ENCODE assay signal across 12 mouse cellular contexts in genomic region chr9:124478081-124478480, GRCm38 (mm10). TPM values are rescaled to one million over a fixed set of nuclear protein-coding genes. Genes with fewer than 3 reads are reported as not detected.
DNase-seq lines count a peak whose midpoint lies in the region; ATAC-seq and TF ChIP-seq lines count a peak whose summit lies in the region.
"Had no signal": no experiment of that assay in that cellular context is flagged by ENCODE, and none has a peak within 500 bp of the region (broad histone marks: within the 10 kb centered on the region; RNA-seq: fewer than 3 reads in every experiment).

No protein-coding gene starts in this region.

- H3K36me3 ChIP-seq in heart, adult 2 months (ENCODE audit: control insufficient read depth, insufficient read depth, low read length) = no peaks in the 10 kb centered on the region
- H3K36me3 ChIP-seq in heart, embryonic 10.5 days = peaks cover 16% of the 10 kb centered on the region
- peaks cover 13% of the 10 kb centered on the region for H3K36me3 ChIP-seq in heart, embryonic 14.5 days (ENCODE audit: control insufficient read depth, insufficient read depth, low read length)
- peaks cover 11% of the 10 kb centered on the region for H3K36me3 ChIP-seq in lung, embryonic 14.5 days (ENCODE audit: insufficient read depth)
- H3K36me3 ChIP-seq in liver, postnatal 0 days (replicated peaks; ENCODE audit: insufficient read depth, low read length) = peaks cover 8% of the 10 kb centered on the region
- peaks cover 17% of the 10 kb centered on the region for H3K36me3 ChIP-seq in limb, embryonic 10.5 days

- H3K27me3 ChIP-seq in heart, adult 2 months (ENCODE audit: control insufficient read depth, insufficient read depth, low read length) = no peaks in the 10 kb centered on the region
- H3K27me3 ChIP-seq in heart, embryonic 10.5 days (ENCODE audit: insufficient read depth, poor library complexity, severe bottlenecking) = no peaks in the 10 kb centered on the region
- H3K27me3 ChIP-seq in heart, embryonic 14.5 days (ENCODE audit: control insufficient read depth, insufficient read depth, low read length) = no peaks in the 10 kb centered on the region
- H3K27me3 ChIP-seq in lung, embryonic 14.5 days (ENCODE audit: insufficient read depth, low read length) = no peaks in the 10 kb centered on the region
- no peaks in the 10 kb centered on the region for H3K27me3 ChIP-seq in liver, postnatal 0 days (ENCODE audit: insufficient read depth, low read length)
- H3K27me3 ChIP-seq in limb, embryonic 10.5 days (ENCODE audit: low read depth, poor library complexity, severe bottlenecking) = no peaks in the 10 kb centered on the region
- H3K27me3 ChIP-seq: neural tube, embryonic 12.5 days had no signal

- H3K9me3 ChIP-seq in heart, embryonic 10.5 days = peaks cover 2% of the 10 kb centered on the region; the same call in 1 of the 2 replicates
- peaks cover 8% of the 10 kb centered on the region for H3K9me3 ChIP-seq in heart, embryonic 14.5 days (ENCODE audit: control insufficient read depth, low read length)
- H3K9me3 ChIP-seq in lung, embryonic 14.5 days (ENCODE audit: low read depth, low read length) = peaks cover 6% of the 10 kb centered on the region; the same call in 1 of the 2 replicates
- peaks cover 8% of the 10 kb centered on the region; the same call in 1 of the 2 replicates for H3K9me3 ChIP-seq in liver, postnatal 0 days (ENCODE audit: low read length)
- no peaks in the 10 kb centered on the region for H3K9me3 ChIP-seq in limb, embryonic 10.5 days (replicated peaks)

- no peak for TF ChIP-seq EP300 in heart, adult 2 months (IDR thresholded peaks at IDR 0.05; ENCODE audit: insufficient read depth, low read depth, low read length)
- no peak for TF ChIP-seq EP300 in liver, postnatal 0 days (IDR thresholded peaks at IDR 0.05; ENCODE audit: low read depth)

- H3K4me3 ChIP-seq in heart, adult 2 months = no peak overlapping the region
- no peak overlapping the region for H3K4me3 ChIP-seq in heart, embryonic 10.5 days
- no peak overlapping the region for H3K4me3 ChIP-seq in heart, embryonic 14.5 days (ENCODE audit: control insufficient read depth in 1 of 2, insufficient read depth in 1 of 2, low read depth in 1 of 2, low read length in 2 of 2)
- no peak overlapping the region for H3K4me3 ChIP-seq in lung, embryonic 14.5 days (ENCODE audit: low read depth, low read length)
- H3K4me3 ChIP-seq in liver, postnatal 0 days (ENCODE audit: low read depth, low read length) = no peak overlapping the region
- no peak overlapping the region for H3K4me3 ChIP-seq in limb, embryonic 10.5 days
- H3K4me3 ChIP-seq: neural tube, embryonic 12.5 days had no signal

- WGBS in heart, adult 2 months = 12% methylated on average over 3 of the region's 3 CpGs
- 67% methylated on average over 3 of the region's 3 CpGs for WGBS in heart, embryonic 10.5 days
- 37% methylated on average over 3 of the region's 3 CpGs for WGBS in heart, embryonic 14.5 days
- 47% methylated on average over 3 of the region's 3 CpGs for WGBS in lung, embryonic 14.5 days
- WGBS in liver, postnatal 0 days (ENCODE audit: insufficient replicate concordance) = 55% methylated on average over 3 of the region's 3 CpGs
- 92% methylated on average over 3 of the region's 3 CpGs for WGBS in limb, embryonic 10.5 days

- 0 out of 2 replicates have a peak, but pooled peaks have one; percentile 14 for TF ChIP-seq POLR2A in heart, adult 2 months (IDR thresholded peaks at IDR 0.05; ENCODE audit: insufficient read depth, low read depth, low read length)

- ATAC-seq in heart, embryonic 14.5 days (ENCODE audit: insufficient number of reproducible peaks, insufficient read depth, low FRiP score, low read depth) = peak; percentile 77
- peak; percentile 59; the same call in 1 of the 2 replicates for ATAC-seq in lung, embryonic 14.5 days (ENCODE audit: insufficient read depth)
- ATAC-seq in liver, postnatal 0 days = no peak

- peaks cover 6% of the 10 kb centered on the region; the same call in 1 of the 2 replicates for H3K4me1 ChIP-seq in heart, adult 2 months (ENCODE audit: control insufficient read depth, insufficient read depth, low read length)
- H3K4me1 ChIP-seq in heart, embryonic 10.5 days = no peaks in the 10 kb centered on the region
- H3K4me1 ChIP-seq in heart, embryonic 14.5 days (ENCODE audit: control insufficient read depth in 2 of 2, insufficient read depth in 2 of 2, low read length in 2 of 2) = peaks cover 10 to 20% of the 10 kb centered on the region in 2 experiments; a peak in 3 of 4 replicates
- H3K4me1 ChIP-seq in lung, embryonic 14.5 days (ENCODE audit: insufficient read depth) = no peaks in the 10 kb centered on the region
- H3K4me1 ChIP-seq in liver, postnatal 0 days (ENCODE audit: insufficient read depth) = no peaks in the 10 kb centered on the region
- no peaks in the 10 kb centered on the region for H3K4me1 ChIP-seq in limb, embryonic 10.5 days
- H3K4me1 ChIP-seq: neural tube, embryonic 12.5 days had no signal

- DNase-seq in heart, adult 2 months = peak; percentile 38 to 70
- DNase-seq in heart, embryonic 10.5 days (ENCODE audit: low spot score) = no peak
- peak; percentile 22 for DNase-seq in MEL-GATA-1-ER (ENCODE audit: extremely low read depth, low read depth)
- DNase-seq in lung, embryonic 14.5 days = peak; percentile 70
- DNase-seq in liver, postnatal 0 days = no peak
- no peak for DNase-seq in limb, embryonic 10.5 days (ENCODE audit: low spot score)
- DNase-seq in spleen, postnatal 14 days (ENCODE audit: low spot score in 2 of 2) = no peak

- H3K4me2 ChIP-seq in heart, embryonic 14.5 days (ENCODE audit: low read length) = peak overlapping the region; percentile 25; the same call in 1 of the 2 replicates
- no peak overlapping the region for H3K4me2 ChIP-seq in lung, embryonic 14.5 days
- H3K4me2 ChIP-seq in liver, postnatal 0 days (ENCODE audit: low read depth, low read length) = no peak overlapping the region
- H3K4me2 ChIP-seq: neural tube, embryonic 12.5 days had no signal

- no peak overlapping the region for H3K9ac ChIP-seq in heart, adult 2 months (ENCODE audit: low read depth, low read length)
- H3K9ac ChIP-seq in heart, embryonic 14.5 days (ENCODE audit: low read length) = no peak overlapping the region
- no peak overlapping the region for H3K9ac ChIP-seq in lung, embryonic 14.5 days
- H3K9ac ChIP-seq in liver, postnatal 0 days (replicated peaks) = no peak overlapping the region
- H3K9ac ChIP-seq: neural tube, embryonic 12.5 days had no signal

- H3K79me2 ChIP-seq in heart, adult 2 months (replicated peaks; ENCODE audit: control insufficient read depth, insufficient read depth, low read length) = no peaks in the 10 kb centered on the region

- intact Hi-C loops in heart, adult 2 months (cut with DNase I) = no loop called here

- no peak for TF ChIP-seq CTCF in heart, adult 2 months (IDR thresholded peaks at IDR 0.05)
- TF ChIP-seq CTCF in lung, embryonic 14.5 days (IDR thresholded peaks at IDR 0.05; ENCODE audit: low read depth) = no peak
- no peak for TF ChIP-seq CTCF in liver, postnatal 0 days (IDR thresholded peaks at IDR 0.05; ENCODE audit: low read depth)

- peak overlapping the region; percentile 73 for H3K27ac ChIP-seq in heart, adult 2 months
- no peak overlapping the region for H3K27ac ChIP-seq in heart, embryonic 10.5 days
- peak overlapping the region; percentile 59 to 69; a peak in 3 of 4 replicates for H3K27ac ChIP-seq in heart, embryonic 14.5 days (replicated peaks in 1 of 2; ENCODE audit: control insufficient read depth in 1 of 2, insufficient read depth in 1 of 2, low read depth in 2 of 2, low read length in 2 of 2)
- no peak overlapping the region for H3K27ac ChIP-seq in lung, embryonic 14.5 days (ENCODE audit: low read depth)
- H3K27ac ChIP-seq in liver, postnatal 0 days (ENCODE audit: low read depth) = no peak overlapping the region
- H3K27ac ChIP-seq in limb, embryonic 10.5 days = no peak overlapping the region
- H3K27ac ChIP-seq: neural tube, embryonic 12.5 days had no signal

RNA-seq across cellular contexts. Expression of gene Ppp2r3d, which starts 1.4 kb away (rescaled TPM):
- 10 to 100 TPM; 78.8 to 90.7 TPM for total RNA-seq in heart, adult 2 months (2021)
- polyA plus RNA-seq in heart, adult 2 months (2012; rRNA removed) = 117 and 142 TPM in 2 replicates
- polyA plus RNA-seq in heart, embryonic 10.5 days (2016; fragmentation: Nextera tagmentation; extraction: Ambion mirVana) = 125 TPM in 2 replicates
- polyA plus RNA-seq in heart, embryonic 14.5 days (2014; fragmentation: Nextera tagmentation; extraction: Ambion mirVana) = 114 and 131 TPM in 2 replicates
- polyA plus RNA-seq in lung, embryonic 14.5 days (2014; fragmentation: Nextera tagmentation; extraction: Ambion mirVana) = 123 and 139 TPM in 2 replicates
- 38.7 and 40.7 TPM in 2 replicates for polyA plus RNA-seq in liver, postnatal 0 days (2015; fragmentation: Nextera tagmentation; extraction: Ambion mirVana)
- polyA plus RNA-seq in limb, embryonic 10.5 days (2016; fragmentation: Nextera tagmentation; extraction: Ambion mirVana) = 113 and 131 TPM in 2 replicates

RNA-seq across cellular contexts. Expression of gene Gm21836, which starts 15.5 kb away (rescaled TPM):
- total RNA-seq in heart, adult 2 months (2021) = not detected
- not detected in 2 replicates for polyA plus RNA-seq in heart, adult 2 months (2012; rRNA removed)
- not detected in 2 replicates for polyA plus RNA-seq in heart, embryonic 10.5 days (2016; fragmentation: Nextera tagmentation; extraction: Ambion mirVana)
- not detected in 2 replicates for polyA plus RNA-seq in heart, embryonic 14.5 days (2014; fragmentation: Nextera tagmentation; extraction: Ambion mirVana)
- polyA plus RNA-seq in lung, embryonic 14.5 days (2014; fragmentation: Nextera tagmentation; extraction: Ambion mirVana) = not detected in 2 replicates
- polyA plus RNA-seq in liver, postnatal 0 days (2015; fragmentation: Nextera tagmentation; extraction: Ambion mirVana) = not detected in 2 replicates
- not detected in 2 replicates for polyA plus RNA-seq in limb, embryonic 10.5 days (2016; fragmentation: Nextera tagmentation; extraction: Ambion mirVana)
- polyA plus RNA-seq: forebrain, embryonic 11.5 days; liver, embryonic 16.5 days; neural tube, embryonic 12.5 days; testis, adult 2 months had no signal

Comparison
In these comparisons a context has a peak if more than half of its experiments do, and no peak if none do; other contexts are left out.
1. DNase-seq: peak in heart, adult 2 months (2 of 2), MEL-GATA-1-ER (single experiment) and lung, embryonic 14.5 days (single experiment); none in heart, embryonic 10.5 days (single experiment), liver, postnatal 0 days (single experiment), limb, embryonic 10.5 days (single experiment) and spleen, postnatal 14 days (0 of 2).
2. H3K27ac ChIP-seq: peak in heart, adult 2 months (single experiment) and heart, embryonic 14.5 days (2 of 2); none in heart, embryonic 10.5 days (single experiment), lung, embryonic 14.5 days (single experiment), liver, postnatal 0 days (single experiment) and limb, embryonic 10.5 days (single experiment).